Mouse (Mus musculus) retina, adult 2 months (tissue): Measurements from ENCODE around the gene Nisch.

Experiments
- DNase-seq: peaks from one replicate; pipeline ENCODE4 v3.0.0-alpha.2; 2012; ENCODE audit warnings: low read depth, low spot score

The Nisch gene

DNA sequence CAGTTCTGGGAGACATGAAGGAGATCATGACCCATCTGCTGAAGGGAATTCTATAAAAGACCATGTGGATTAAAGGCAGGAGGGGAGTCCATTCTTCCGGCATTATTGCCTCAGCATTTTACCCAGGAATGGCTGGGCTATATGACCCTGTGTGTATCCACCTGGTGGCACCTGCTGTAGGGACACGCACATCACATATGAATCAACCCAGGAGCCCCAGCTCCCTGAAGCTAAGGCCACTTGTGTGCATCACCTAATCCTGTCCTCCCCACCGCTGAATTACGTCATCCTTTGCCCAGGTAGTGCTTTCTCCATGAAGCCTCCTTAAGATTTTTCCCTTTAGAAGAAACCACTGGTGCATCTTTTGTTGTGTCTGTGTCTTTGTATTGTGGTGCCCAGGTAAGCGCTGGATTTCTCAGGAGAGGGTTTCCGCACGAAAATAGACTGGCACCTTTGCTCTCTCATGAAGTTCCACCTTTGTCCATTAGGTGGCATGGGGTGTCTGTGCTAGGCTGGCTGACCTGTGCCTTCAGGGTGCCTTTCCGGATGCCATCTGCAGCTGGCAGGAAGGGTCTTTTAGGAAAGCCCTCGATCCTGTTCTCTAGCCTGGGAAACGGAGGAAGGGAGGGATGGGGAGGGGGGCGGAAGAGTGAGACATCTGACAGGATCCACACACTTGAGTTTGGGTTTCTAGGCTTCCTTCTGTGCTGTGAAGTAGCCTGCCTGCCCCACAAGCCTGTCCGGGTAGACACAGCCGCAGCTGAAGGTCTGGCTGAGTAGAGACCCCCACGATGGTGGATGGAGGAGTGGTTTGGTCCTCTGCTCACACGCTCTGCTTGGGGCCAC, 1.4 kb downstream of the Nisch start:
- DNase-seq, result no peak

- DNase-seq, result no peak
These were observed 2.1 kb downstream of the Nisch start for GRCm38 (mm10) chr14:31214684-31215083.

DNA sequence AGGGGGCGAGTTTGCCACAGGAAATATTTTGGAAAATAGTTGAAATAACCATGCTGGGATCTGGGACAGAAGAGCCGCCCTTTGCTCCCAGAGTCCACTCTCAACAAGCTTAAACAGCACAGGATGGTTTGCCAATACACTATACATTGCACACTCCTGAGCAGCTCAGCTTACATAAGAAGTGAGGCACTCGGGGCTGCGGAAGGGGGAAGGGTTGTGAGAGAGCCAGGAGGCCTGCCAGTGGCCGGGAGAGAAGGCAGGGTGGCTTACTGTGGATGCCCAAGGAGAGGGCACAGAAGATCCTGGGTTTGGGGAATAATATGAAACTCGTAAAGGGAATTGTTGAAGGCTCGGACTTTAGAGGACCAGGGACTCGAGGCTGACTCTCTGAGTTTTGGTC, 2.9 kb downstream of the Nisch start:
- DNase-seq, result no peak

- DNase-seq, result no peak
These were observed 4.2 kb downstream of the Nisch start for GRCm38 (mm10) chr14:31212499-31212898.

DNA sequence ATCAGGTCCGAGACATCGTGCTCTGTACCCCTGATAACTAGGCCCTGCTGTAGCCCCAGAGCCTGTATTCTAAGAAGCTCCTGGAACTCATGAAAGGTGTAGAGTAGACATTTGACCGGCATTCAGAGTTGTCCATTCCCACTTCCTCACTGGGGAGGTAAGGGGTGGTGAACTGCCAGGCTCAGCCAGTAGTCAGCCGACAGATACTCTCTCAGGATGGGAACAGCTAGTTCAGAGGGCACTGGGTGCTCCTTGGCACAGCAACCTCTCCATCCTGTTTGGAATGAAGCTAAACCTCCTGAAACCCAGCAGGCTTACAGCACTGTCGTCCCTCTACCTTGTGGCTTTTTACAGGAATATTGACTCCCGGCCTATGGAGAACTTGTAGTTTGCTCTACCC, 4.9 kb downstream of the Nisch start:
- no peak for DNase-seq

DNA sequence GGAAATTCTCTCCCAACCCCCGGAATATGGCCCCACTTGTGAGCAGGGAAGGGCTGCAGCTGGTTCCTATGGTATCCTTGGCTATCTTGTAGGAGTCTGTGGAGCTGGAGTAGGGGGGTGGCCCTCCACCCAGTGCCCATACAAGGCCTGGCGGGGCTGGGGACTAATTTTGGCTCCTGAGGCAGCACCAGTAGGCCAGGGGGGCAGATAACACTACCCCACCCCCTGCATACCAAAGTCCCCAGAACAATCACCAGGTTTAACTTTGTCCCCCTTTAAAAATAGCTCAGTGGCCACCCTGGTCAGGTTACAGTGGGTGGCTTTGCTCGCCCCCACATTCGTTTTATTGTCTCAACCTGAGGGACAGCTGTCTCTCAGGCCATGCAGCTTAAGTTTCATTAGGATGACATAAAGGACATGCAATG, 7.6 kb downstream of the Nisch start:
- DNase-seq, result no peak

DNA sequence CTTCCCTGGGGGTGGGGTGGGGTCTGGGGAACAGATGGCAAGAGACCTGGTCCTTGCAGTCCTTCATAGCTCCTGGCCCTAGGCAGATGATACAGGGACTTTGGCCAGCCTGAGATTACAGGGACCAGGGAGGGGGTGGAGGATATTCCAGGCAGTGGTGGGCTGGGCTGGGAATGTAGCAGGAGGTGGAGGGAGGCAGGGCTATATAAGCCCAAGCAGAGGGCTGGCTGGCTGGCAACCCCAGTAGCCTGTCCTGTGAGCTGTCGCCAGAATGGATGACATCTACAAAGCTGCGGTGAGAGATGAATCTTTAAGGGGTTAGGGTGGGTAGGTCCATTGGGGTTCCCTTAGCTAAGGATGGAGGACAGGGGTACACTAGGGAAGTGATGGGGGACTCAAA, 8.7 kb downstream of the Nisch start, which contains the start of gene Tnnc1:
TSS of gene Tnnc1 (plus strand) at position 229 of the 400 bp plus-strand sequence.
- no peak for DNase-seq

- no peak for DNase-seq
These were observed 9.5 kb downstream of the Nisch start for GRCm38 (mm10) chr14:31207070-31207830.

GRCm38 (mm10) chr14:31206472-31206981, 10.2 kb downstream of the Nisch start:
- DNase-seq, result peak; percentile 87

GRCm38 (mm10) chr14:31205562-31206467, 10.9 kb downstream of the Nisch start:
- DNase-seq, result no peak

DNA sequence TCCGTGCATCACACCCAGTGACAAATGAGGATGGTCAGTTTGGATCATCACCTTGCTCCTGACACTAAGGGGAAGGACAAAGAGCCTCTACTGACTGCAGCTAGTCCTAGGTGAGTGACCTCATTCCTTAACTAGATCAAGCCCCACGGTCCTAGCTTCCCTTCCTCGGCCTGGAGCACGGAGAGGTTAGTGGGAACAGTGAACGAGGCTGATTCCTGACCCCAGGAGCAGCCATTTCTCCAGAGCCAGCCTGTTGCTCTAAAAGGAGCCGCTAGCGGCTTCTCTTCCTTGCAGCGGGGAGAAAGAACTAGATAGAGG, 11.5 kb downstream of the Nisch start:
- DNase-seq, result no peak

GRCm38 (mm10) chr14:31204844-31205243, 11.9 kb downstream of the Nisch start:
- DNase-seq, result no peak

DNA sequence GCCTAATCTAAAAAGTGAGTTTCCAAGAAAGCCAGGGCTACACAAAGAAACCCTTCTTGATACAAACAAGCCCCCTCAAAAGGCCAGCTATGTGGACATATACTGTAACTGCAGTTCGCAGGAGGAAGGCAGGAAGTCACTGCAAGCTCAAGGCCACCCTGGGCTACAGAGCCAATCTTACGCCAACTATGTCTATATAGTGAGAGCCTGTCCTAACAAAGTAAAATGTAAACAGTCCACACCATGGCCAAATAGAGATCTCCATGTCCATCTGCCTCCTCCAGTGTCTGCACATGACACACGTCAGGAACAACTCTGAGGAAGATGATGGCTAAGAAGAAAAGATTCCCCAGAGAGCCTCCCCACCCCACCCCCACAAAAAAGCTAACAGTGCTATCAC, 16.7 kb downstream of the Nisch start:
- no peak for DNase-seq

DNA sequence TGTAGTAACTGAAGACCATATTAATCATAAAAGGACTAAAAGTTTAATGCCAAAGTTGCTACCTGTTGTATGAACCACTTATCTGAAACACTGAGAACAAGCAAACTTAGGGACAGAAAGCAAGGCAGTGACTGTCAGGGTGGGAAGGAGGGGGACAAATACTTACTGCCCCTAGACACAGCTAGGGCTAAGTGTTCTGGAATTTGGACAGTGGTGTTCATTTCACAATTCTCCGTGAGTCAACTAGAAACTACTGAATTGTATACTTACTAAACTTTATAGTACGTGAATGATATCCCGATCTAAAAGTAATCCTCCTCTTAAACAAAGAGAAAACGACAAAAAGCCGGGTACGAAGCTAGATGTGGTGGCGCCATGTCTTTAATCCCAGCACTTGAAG, 17.1 kb downstream of the Nisch start:
- no peak for DNase-seq

GRCm38 (mm10) chr14:31197547-31198516, 18.9 kb downstream of the Nisch start:
- DNase-seq, result no peak

- no peak for DNase-seq
These were observed 20.8 kb downstream of the Nisch start for GRCm38 (mm10) chr14:31195968-31196367.

GRCm38 (mm10) chr14:31195521-31195920, 21.2 kb downstream of the Nisch start:
- DNase-seq, result no peak

- no peak for DNase-seq
These were observed 21.7 kb downstream of the Nisch start for GRCm38 (mm10) chr14:31194891-31195513.

- no peak for DNase-seq
These were observed 22.3 kb downstream of the Nisch start for GRCm38 (mm10) chr14:31194441-31194840.

DNA sequence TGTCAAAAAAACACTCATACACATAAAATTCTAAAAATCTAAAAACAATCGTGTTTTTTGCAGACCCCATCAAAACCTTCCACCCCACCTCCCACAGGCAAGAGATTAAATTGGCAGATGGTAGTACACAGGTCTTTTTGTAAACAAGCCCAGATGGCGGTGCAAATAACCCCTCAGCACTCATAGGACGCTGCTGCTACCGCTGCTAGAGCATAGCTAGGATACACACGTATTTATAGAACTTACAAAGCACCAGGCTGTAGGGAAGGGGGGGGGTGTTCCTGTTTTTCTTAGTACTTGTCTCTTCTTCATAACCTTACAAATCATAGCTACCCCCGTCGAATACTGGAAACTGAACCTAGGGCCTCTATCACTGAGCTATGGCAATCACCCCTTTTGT, 23.0 kb downstream of the Nisch start:
- no peak for DNase-seq
